Mouse (Mus musculus): ENCODE data around the gene Zfp740.

DNA sequence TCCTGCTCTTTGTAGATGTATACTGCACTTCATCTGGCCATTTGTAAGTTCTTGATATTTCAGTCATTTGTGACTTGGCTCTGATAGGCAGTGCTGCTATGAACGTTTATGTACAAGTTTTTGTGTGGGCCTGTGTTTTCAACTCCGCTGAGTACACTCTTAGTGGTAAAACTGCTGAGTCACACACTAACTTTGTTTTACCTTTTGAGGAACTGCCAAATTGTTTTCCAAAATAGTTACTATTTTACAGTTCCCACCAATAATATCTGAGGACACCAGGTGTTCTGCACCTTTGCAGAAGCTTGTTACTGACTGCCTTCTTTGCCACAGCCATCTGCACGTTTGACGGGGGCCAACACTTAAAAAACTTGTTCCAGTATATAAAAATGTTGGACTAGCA is 8.6 kb upstream of the Zfp740 start:
- TF ChIP-seq CTCF (IDR thresholded peaks at IDR 0.05; ENCODE audit: borderline replicate concordance, insufficient read depth, low read depth, low read length): no peak
- no peak for TF ChIP-seq POLR2A (IDR thresholded peaks at IDR 0.05; ENCODE audit: borderline replicate concordance, insufficient read depth, low read length)

Data from cerebellum, adult 2 months (tissue).